Mouse (Mus musculus) stomach, postnatal 0 days (tissue): ENCODE results near the gene Cd96. TPM values are rescaled to one million over a fixed set of nuclear protein-coding genes. Genes with fewer than 3 reads are reported as not detected.

ENCODE experiments used
- ATAC-seq: fragments of 200-750 bp; cut with Nextera tagmentation; 2 replicates; pipeline ENCODE4 v1.8.0; 2017; ENCODE audit not compliant: low FRiP score, low TSS enrichment
- DNase-seq: peaks from one replicate; pipeline ENCODE4 v3.0.0-alpha.2; 2016; ENCODE audit warnings: low spot score
- H3K27ac ChIP-seq: fragments of 300-500 bp; sonication (generic); replicated peaks from 2 replicates; pipeline ENCODE4 v1.5.1; 2014; ENCODE audit warnings: mild to moderate bottlenecking, control low read depth
- H3K27me3 ChIP-seq: fragments of 300-500 bp; sonication (generic); 2 replicates; pipeline ENCODE4 v1.6.1; 2014; ENCODE audit warnings: low read length; ENCODE audit not compliant: control insufficient read depth, insufficient read depth
- H3K36me3 ChIP-seq: fragments of 300-500 bp; sonication (generic); 2 replicates; pipeline ENCODE4 v1.6.1; 2014; ENCODE audit warnings: low read length, mixed read lengths; ENCODE audit not compliant: control insufficient read depth, insufficient read depth
- H3K4me1 ChIP-seq: fragments of 300-500 bp; sonication (generic); replicated peaks from 2 replicates; pipeline ENCODE4 v1.6.1; 2014; ENCODE audit warnings: antibody characterized with exemption; ENCODE audit not compliant: control insufficient read depth, insufficient read depth
- H3K4me2 ChIP-seq: fragments of 300-500 bp; sonication (generic); replicated peaks from 2 replicates; pipeline ENCODE4 v1.6.1; 2014; ENCODE audit warnings: low read depth, mild to moderate bottlenecking, control low read depth, moderate library complexity
- H3K4me3 ChIP-seq: fragments of 300-500 bp; sonication (generic); 2 replicates; pipeline ENCODE4 v1.5.1; 2014; ENCODE audit warnings: low read depth, low read length, control low read depth
- H3K9ac ChIP-seq: fragments of 300-500 bp; sonication (generic); 2 replicates; pipeline ENCODE4 v1.6.1; 2014; ENCODE audit warnings: mild to moderate bottlenecking, low read length, control low read depth, mixed read lengths
- H3K9me3 ChIP-seq: fragments of 300-500 bp; sonication (generic); 2 replicates; pipeline ENCODE4 v1.6.1; 2016; ENCODE audit warnings: low read length; ENCODE audit not compliant: control insufficient read depth
- CTCF ChIP-seq: IDR thresholded peaks from 2 replicates; pipeline ENCODE4 v1.5.1; 2016; ENCODE audit warnings: antibody characterized with exemption, low read depth, mild to moderate bottlenecking, moderate library complexity
- EP300 ChIP-seq: optimal IDR thresholded peaks from 2 replicates; pipeline ENCODE3; 2016; ENCODE audit warnings: antibody characterized with exemption
- WGBS: fragments of 180-500 bp; shearing (Covaris S2); extraction: QIAGEN DNeasy Blood & Tissue Kit; methylation state at CpG from one replicate; pipeline ENCODE4 v1.1.7; 2014; 5-methylcytosine and 5-hydroxymethylcytosine counted together
- polyA plus RNA-seq: library from polyadenylated mRNA; unstranded; fragments of >200 nt; fragmentation: Nextera tagmentation; extraction: Ambion mirVana; gene quantifications from 2 replicates; pipeline ENCODE4 v1.2.1, GENCODE M21; 2015

Gene Cd96
- polyA plus RNA-seq, 1 experiment from 2014 or later, result 0.07 TPM

DNA sequence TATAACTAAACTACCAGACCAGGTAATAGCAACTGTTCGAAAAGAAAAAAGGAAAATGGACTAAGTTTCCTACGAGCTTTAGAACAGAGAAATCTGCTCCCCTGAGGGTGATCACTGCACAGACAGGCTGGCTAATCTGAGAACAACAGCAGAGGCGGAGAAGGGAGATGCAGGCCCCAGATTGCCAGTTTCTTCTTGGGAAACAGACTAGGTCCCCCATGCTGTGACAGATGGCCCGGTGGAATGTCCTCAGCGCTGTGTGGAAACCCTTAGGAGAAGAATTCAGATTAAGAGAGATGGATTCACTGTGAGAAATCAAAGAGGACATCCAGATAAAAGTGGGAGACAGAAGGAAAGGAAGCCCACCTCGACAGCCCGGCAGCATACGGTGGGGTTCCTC, 10.5 kb downstream of the Cd96 start:
- H3K27me3 ChIP-seq, result no peaks in the 10 kb centered on the region
- H3K36me3 ChIP-seq, result no peaks in the 10 kb centered on the region
- H3K27ac ChIP-seq, result no peak overlapping the region
- 62% methylated on average over 8 of the region's 8 CpGs for WGBS
- no peaks in the 10 kb centered on the region for H3K9me3 ChIP-seq
- ATAC-seq (no peak), DNase-seq (no peak)
- no peak for TF ChIP-seq CTCF
- TF ChIP-seq EP300, result no peak
- H3K4me2 ChIP-seq, result no peak overlapping the region
- H3K4me3 ChIP-seq, result no peak overlapping the region
- H3K4me1 ChIP-seq, result no peaks in the 10 kb centered on the region
- H3K9ac ChIP-seq, result no peak overlapping the region

DNA sequence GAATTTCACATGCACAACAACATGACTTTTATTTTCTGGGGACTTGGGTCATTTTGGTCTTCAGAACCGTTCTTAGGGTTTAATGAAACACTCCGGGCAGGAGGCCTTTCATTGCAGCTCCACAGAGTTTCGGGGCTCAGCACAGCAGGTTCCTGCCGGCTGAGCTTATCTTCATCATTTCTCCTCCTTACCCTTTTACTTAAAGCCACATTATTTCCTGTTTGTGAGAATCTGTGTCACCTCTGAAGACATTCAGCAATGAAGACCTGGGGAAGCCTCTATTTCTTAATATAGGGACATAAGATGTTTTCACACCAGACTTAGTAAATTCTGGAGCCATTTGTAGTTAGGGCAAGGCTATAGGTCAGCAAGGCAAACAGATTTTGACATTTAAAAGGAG, 12.6 kb downstream of the Cd96 start:
- Histone ChIP-seq H3K27me3 (no peaks in the 10 kb centered on the region), H3K36me3 (no peaks in the 10 kb centered on the region), H3K4me3 (no peak overlapping the region), H3K4me1 (no peaks in the 10 kb centered on the region), H3K9me3 (no peaks in the 10 kb centered on the region), H3K9ac (no peak overlapping the region), H3K27ac (no peak overlapping the region), H3K4me2 (no peak overlapping the region)
- no peak for ATAC-seq
- WGBS, result 74% methylated on average over 4 of the region's 4 CpGs
- TF ChIP-seq EP300, result no peak
- DNase-seq, result no peak

DNA sequence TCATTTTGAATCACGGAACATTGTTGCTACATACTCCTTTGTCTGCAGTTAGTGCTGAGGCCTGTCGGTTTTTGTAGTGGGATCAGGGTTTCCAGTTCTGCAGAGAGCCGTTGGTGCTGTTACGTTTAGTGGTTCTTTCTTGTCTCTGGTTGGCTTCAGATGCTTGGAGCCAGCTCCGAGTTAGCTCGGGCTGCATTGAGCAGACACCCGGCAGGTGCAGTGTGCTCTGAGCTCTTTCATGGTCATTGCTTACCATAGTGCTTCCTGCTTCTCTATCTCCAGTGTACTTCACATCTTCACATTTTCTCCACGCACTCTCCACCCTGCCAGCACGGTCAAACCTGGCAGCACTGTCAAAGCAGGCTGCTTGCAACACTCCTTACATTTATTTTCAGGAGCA, 15.6 kb downstream of the Cd96 start:
- WGBS, result 81% methylated on average over 9 of the region's 9 CpGs
- TF ChIP-seq EP300 (no peak), CTCF (no peak)

DNA sequence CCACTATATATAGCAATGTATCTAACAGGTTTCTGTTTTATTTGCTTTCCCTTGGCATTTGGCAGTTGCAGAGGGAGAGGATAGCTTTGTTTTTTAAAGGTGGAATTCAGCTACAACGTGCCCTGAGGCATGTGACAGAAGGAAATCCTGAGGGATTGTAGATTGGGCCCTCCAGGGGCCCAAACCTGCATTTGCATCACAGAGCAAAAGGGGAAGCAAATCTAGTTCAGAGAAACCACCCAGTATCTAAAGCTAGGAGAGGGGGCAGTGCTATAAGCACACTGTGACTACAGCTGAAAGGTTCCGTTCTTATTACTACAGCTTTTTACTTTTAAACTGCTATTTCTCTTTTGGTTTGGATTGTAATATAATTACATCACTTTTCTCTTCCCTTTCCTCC, 18.3 kb downstream of the Cd96 start:
- Histone ChIP-seq H3K9ac (no peak overlapping the region), H3K27me3 (no peaks in the 10 kb centered on the region), H3K27ac (no peak overlapping the region), H3K36me3 (no peaks in the 10 kb centered on the region), H3K9me3 (no peaks in the 10 kb centered on the region), H3K4me1 (no peaks in the 10 kb centered on the region), H3K4me3 (no peak overlapping the region), H3K4me2 (no peak overlapping the region)
- WGBS, result 42% methylated on average over 2 of the region's 2 CpGs
- no peak for DNase-seq
- TF ChIP-seq EP300 (no peak), CTCF (no peak)
- ATAC-seq, result no peak

More for the DNA sequence above, 15.6 kb downstream of the Cd96 start:
- Histone ChIP-seq H3K27me3 (no peaks in the 10 kb centered on the region), H3K4me1 (no peaks in the 10 kb centered on the region), H3K9ac (no peak overlapping the region), H3K9me3 (no peaks in the 10 kb centered on the region), H3K4me2 (no peak overlapping the region), H3K27ac (no peak overlapping the region), H3K4me3 (no peak overlapping the region), H3K36me3 (no peaks in the 10 kb centered on the region)
- DNase-seq, result no peak
- ATAC-seq, result no peak

DNA sequence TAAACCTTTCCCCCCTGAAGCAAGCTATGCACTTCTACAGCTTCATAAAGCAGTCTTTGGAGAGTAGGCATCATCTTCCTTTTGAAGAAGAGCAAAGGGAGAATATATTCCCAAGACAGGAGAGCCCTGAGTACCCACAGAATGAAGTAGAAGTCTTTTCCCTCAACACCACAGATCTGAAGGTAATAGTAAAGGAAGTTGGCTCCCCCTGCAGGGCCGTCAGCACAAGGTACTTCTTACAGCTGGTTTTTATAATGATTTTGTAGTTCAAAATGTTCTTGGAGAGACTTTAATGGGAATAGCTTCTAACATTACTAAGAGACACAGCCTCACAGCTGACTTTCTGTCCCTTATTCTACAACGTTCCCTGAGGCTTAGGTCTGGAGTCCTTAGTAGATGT, 19.8 kb downstream of the Cd96 start:
- no peaks in the 10 kb centered on the region for H3K27me3 ChIP-seq
- no peak overlapping the region for H3K4me2 ChIP-seq
- no peak overlapping the region for H3K4me3 ChIP-seq
- no peak for ATAC-seq
- no peak for TF ChIP-seq EP300
- TF ChIP-seq CTCF, result peak; percentile 62
- no peak overlapping the region for H3K9ac ChIP-seq
- H3K36me3 ChIP-seq, result no peaks in the 10 kb centered on the region
- no peak for DNase-seq
- WGBS, result 33% methylated on average over 2 of the region's 2 CpGs
- no peaks in the 10 kb centered on the region for H3K9me3 ChIP-seq
- H3K4me1 ChIP-seq, result no peaks in the 10 kb centered on the region
- no peak overlapping the region for H3K27ac ChIP-seq

DNA sequence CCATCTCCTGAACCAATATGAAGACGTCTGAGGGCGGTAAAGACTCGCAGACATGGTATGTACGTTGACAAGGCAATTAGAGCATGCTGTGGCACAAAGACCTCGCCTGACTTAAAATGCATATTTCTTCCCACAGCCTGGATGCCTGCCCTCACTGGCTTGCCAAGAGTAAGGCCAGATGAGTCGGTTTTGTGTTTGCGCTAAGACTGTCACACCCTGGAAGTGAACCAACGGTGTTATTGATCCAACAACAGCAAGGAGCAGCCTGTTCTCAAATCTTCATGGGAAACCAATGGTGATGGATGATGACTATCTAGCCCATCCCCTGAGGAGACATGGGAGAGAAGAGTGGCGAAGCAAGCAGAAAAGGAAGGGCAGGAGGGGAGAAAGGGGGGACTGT, 22.6 kb downstream of the Cd96 start:
- no peaks in the 10 kb centered on the region for H3K9me3 ChIP-seq
- 44% methylated on average over 9 of the region's 9 CpGs for WGBS
- H3K4me2 ChIP-seq, result no peak overlapping the region
- H3K27me3 ChIP-seq, result no peaks in the 10 kb centered on the region
- H3K36me3 ChIP-seq, result no peaks in the 10 kb centered on the region
- no peak for TF ChIP-seq EP300
- no peak for TF ChIP-seq CTCF
- no peak for DNase-seq
- H3K4me1 ChIP-seq, result no peaks in the 10 kb centered on the region
- no peak for ATAC-seq
- no peak overlapping the region for H3K4me3 ChIP-seq
- no peak overlapping the region for H3K27ac ChIP-seq
- H3K9ac ChIP-seq, result no peak overlapping the region
